Mouse (Mus musculus): ENCODE measurements at regions not wholly inside any gene's neighbourhood (a gene's known extent, or its start where the extent isn't known, plus 50 kb on each side); places are given as distances from the start of the nearest gene placed in this dataset.

- DNase-seq: no peak
These were observed 70.5 kb downstream of the Apip start for GRCm38 (mm10) chr2:103143985-103144384.

- DNase-seq: no peak
These were observed 70.9 kb downstream of the Apip start for GRCm38 (mm10) chr2:103144420-103144819.

- no peak for DNase-seq
These were observed 71.6 kb downstream of the Apip start for GRCm38 (mm10) chr2:103145058-103145457.

GRCm38 (mm10) chr2:103146132-103146531 is 72.7 kb downstream of the Apip start:
- no peak for DNase-seq

GRCm38 (mm10) chr2:103153261-103153660 is 79.8 kb downstream of the Apip start:
- DNase-seq: no peak

- DNase-seq: no peak
These were observed 94.3 kb downstream of the Apip start for GRCm38 (mm10) chr2:103167741-103168140.

GRCm38 (mm10) chr2:103168266-103168665 is 94.8 kb downstream of the Apip start:
- DNase-seq: no peak

GRCm38 (mm10) chr2:103177361-103177760 is 103.9 kb downstream of the Apip start:
- DNase-seq: peak; percentile 8

GRCm38 (mm10) chr2:103180298-103180927 is 106.9 kb downstream of the Apip start:
- DNase-seq: no peak

- no peak for DNase-seq
These were observed 113.3 kb downstream of the Apip start for GRCm38 (mm10) chr2:103186751-103187260.

- DNase-seq: no peak
These were observed 110.5 kb downstream of the Ehf start for GRCm38 (mm10) chr2:103192591-103192990.

GRCm38 (mm10) chr2:103200313-103200712 is 102.8 kb downstream of the Ehf start:
- DNase-seq: no peak

GRCm38 (mm10) chr2:103205046-103205445 is 98.0 kb downstream of the Ehf start:
- DNase-seq: no peak

GRCm38 (mm10) chr2:103208370-103208769 is 94.7 kb downstream of the Ehf start:
- no peak for DNase-seq

GRCm38 (mm10) chr2:103209056-103209455 is 94.0 kb downstream of the Ehf start:
- no peak for DNase-seq

GRCm38 (mm10) chr2:103209512-103209981 is 93.5 kb downstream of the Ehf start:
- DNase-seq: peak; percentile 14

- no peak for DNase-seq
These were observed 91.9 kb downstream of the Ehf start for GRCm38 (mm10) chr2:103211179-103211578.
